Mouse (Mus musculus) heart, postnatal 10 days (tissue): ENCODE measurements around the gene Tex264. TPM values are rescaled to one million over a fixed set of nuclear protein-coding genes. Genes with fewer than 3 reads are reported as not detected.

Source experiments
- DNase-seq, 2 experiments: peaks; one replicate each; pipeline ENCODE4 v3.0.0; 2021
- intact Hi-C: fragments of 180-260 bp; cut with DNase I; formaldehyde crosslinking; loops from one replicate; pipeline ENCODE4 v1.15.1; 2025
- total RNA-seq, 2 experiments: library from RNA; stranded (reverse); gene quantifications; 2 replicates each; pipeline ENCODE4 v1.2.3; 2021

Gene Tex264
- total RNA-seq, 2 experiments from 2014 or later: 35.4 to 37.4 TPM

GRCm38 (mm10) chr9:106613951-106614350 lies 71.8 kb downstream of the Tex264 start:
- no peak for DNase-seq
- intact Hi-C loops: no loop called here

- no peak for DNase-seq
- intact Hi-C loops: no loop called here
Measured at GRCm38 (mm10) chr9:106610727-106611126, 75.0 kb downstream of the Tex264 start.

Other genes starting within 250 kb of the Tex264 start
- 10 to 100 TPM; 17.0 to 17.8 TPM for gene Acy1, start 247.6 kb downstream of the Tex264 start, total RNA-seq
- 1 to 10 TPM; 4.6 to 6.2 TPM for gene Abhd14b, start 238.5 kb downstream of the Tex264 start, total RNA-seq
- gene Abhd14a, start 238.2 kb downstream of the Tex264 start, total RNA-seq: 10 to 100 TPM; 20.0 to 22.4 TPM
- 10 to 100 TPM; 77.4 to 89.6 TPM for gene Pcbp4, start 232.6 kb downstream of the Tex264 start, total RNA-seq
- gene Gpr62, start 220.0 kb downstream of the Tex264 start, total RNA-seq: under 1 TPM in 1 of 2 experiments, not detected in 1; 0.12 TPM
- 10 to 100 TPM; 18.8 to 19.1 TPM for gene Rrp9, start 210.0 kb downstream of the Tex264 start, total RNA-seq
- 10 to 100 TPM; 12.5 to 13.5 TPM for gene Parp3, start 209.0 kb downstream of the Tex264 start, total RNA-seq
- gene Iqcf1, start 186.0 kb downstream of the Tex264 start, total RNA-seq: not detected
- not detected for gene Iqcf5, start 171.4 kb downstream of the Tex264 start, total RNA-seq
- gene Iqcf3, start 124.3 kb downstream of the Tex264 start, total RNA-seq: not detected
- not detected for gene Iqcf4, start 114.9 kb downstream of the Tex264 start, total RNA-seq
- not detected for gene Iqcf6, start 59.3 kb downstream of the Tex264 start, total RNA-seq
- not detected for gene Grm2, start 29.8 kb downstream of the Tex264 start, total RNA-seq
- gene Rad54l2, start 103.3 kb upstream of the Tex264 start, total RNA-seq: 10 to 100 TPM; 14.6 to 15.8 TPM
- gene Dcaf1, start 135.9 kb upstream of the Tex264 start, total RNA-seq: 10 to 100 TPM; 23.1 to 25.8 TPM
- gene Rbm15b, start 201.5 kb upstream of the Tex264 start, total RNA-seq: 10 to 100 TPM; 18.1 to 19.8 TPM
- 10 to 100 TPM; 95.7 to 95.9 TPM for gene Manf, start 206.1 kb upstream of the Tex264 start, total RNA-seq